Mouse (Mus musculus): ENCODE data around the gene Usp3.
A peak's percentile ranks its signal among the peaks of the same experiment; 100 is the strongest.

Usp3 gene

DNA sequence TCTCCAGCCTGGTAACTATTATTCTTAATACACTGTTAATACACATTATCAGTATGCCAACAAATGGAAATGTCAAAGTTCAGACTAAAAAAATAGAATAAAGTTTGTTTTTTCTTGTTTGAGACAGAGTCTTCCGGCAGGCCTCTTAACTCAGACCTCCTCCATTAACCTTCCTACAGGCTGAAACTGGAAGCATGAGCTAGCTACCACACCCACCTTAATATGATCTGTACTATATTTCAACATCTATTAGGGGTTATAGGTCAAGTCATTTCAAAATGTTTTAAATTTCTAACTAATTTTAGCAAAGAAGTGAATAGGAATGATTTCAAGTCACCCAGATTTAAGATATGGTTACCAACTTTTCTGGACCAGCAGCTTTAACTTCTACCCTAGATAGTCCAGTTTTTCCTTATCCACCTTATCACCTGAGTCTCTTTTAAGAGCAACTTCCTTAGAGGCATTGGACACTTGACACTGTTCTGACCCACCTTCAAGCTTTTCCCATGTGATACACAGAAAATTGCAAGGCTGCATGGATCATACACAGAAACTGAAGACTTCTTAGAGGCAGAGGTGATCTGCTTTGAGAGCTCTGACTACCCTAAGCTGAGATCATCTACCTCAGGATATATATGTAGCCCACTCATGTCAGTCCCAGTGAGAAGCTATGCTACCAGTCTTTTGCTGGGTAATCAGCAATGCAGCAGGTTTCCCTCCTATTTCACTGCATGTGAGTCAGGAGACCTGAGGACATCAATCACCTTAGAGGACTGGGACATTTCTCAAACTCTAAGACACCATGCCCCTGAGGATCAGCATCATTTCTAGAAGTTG, 17.7 kb downstream of the Usp3 start:
- no peak for DNase-seq (ENCODE audit: low read depth, low spot score)

DNA sequence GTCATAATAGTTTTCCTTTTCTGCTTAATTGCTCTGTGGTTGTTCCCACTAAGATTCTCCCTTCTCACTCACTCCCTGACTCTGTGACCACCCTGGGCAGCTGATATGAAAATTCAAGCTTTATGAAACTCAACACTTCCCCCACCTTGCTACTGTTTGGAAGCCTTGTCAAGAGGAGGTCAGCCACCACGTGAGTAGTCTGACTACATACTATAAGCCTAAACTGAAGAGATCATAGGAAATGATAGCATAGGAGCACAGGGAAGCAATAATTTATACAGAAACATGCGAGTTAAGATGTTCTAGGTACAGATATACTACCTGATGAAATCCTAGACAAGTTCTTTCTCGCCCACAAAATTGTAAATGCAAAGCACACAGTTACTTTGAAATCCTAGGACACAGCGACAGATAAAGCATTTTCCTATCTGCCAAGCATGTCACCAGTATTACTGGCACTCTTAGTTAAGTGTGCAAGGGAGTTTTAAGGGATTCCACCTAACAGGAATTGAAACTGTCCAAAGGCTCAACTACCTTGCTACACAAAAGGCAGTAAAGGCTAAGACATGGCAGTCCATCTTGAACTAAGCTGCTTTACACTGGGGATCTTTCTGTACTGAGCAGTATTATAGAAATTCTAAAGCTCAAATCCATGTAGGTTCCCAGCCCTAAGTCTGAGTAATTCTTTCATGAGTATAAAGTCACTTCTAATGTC, 20.8 kb downstream of the Usp3 start:
- no peak for DNase-seq (ENCODE audit: low read depth, low spot score)

DNA sequence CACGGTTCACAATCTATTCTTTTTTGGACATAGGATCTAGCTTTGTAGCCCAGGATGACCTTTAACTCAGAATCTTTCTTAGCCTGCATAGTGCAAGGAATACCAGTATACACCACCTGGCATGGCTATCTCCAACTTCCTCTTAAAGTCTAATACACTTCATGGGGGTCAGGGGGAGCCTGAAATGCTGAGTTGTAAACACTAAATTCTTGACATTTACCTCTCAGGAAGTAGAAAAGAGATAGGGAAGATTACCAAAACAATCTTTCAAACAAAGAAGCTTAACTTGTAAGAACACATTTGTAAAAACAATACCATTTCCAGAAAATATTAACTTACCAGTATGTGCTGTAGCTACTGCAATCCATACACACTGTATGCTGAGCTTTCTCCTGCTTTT, 30.7 kb downstream of the Usp3 start:
- DNase-seq (ENCODE audit: low read depth, low spot score) = no peak

DNA sequence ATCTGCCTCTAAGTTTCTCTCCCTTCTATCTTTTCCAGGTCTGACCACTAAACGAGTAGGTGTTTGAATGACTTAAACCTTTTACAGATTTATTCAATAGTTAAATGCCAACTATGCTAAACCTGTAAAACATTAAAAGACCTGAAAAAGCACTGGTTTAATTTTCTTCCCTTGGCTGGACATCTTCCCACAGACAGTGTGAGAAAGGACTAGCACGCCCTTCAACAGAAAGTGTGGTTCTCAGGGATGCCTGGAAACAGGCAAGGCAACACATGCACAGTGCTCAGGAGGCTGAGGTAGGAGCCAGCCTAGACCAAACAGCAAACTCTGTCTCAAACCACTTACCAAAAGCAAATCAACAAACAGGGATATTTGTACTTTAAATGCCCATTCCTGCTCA, 31.4 kb downstream of the Usp3 start:
- DNase-seq (ENCODE audit: low read depth, low spot score) = no peak

DNA sequence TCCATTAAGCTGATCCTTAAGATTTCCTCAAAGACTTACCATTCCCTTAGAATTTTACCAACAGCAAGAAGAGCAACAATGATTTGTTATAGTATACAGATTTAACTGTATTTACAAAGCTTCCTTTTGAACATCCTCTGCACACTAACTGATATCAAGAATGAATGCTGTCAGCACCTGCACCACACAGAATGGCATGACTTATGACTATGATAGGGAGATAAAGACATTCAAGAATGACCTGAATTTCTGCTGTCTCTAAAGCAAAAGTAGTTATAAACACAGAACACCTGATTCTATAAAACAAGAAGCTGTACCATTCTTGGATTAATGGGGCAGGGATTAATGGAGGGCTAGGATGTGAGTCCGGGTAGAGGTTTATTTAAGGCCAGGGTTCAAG, 32.2 kb downstream of the Usp3 start:
- no peak for DNase-seq (ENCODE audit: low read depth, low spot score)

DNA sequence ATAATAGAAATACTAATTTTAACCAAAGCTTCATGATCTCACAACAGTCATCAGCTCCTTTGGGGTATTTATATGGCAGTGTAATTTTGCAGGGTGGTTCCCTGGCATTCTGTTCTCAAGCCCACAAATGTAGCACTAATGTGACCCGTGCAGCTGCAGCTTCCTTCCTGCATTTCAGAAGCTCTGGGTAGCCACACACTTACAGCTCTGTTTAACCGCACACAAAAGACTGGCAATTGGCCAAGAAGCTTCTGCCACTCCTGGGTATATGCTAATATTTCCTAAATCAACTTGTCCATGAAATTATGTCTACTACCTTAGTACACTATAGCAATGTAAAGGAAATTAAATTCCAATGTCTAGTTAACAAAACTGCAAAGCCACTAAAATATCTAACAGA, 32.6 kb downstream of the Usp3 start:
- DNase-seq (ENCODE audit: low read depth, low spot score) = no peak

DNA sequence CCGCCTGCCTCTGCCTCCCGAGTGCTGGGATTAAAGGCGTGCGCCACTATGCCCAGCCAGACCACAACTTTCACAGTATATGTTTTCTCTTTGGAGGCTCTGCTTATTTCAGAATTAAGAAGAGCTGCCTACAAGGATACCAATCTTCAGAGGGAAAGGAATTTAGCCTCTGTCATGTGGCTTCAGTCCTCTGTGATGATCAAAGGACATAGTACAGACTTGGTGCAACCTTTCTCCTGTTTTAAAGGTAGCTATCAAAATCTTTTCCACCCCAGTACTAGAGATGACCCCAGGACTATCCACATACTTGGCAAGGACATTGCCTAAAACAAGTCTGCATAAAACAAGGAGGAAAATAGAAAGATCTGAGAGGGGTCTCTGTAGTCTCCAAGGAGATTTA, 34.0 kb downstream of the Usp3 start:
- DNase-seq (ENCODE audit: low read depth, low spot score) = no peak

DNA sequence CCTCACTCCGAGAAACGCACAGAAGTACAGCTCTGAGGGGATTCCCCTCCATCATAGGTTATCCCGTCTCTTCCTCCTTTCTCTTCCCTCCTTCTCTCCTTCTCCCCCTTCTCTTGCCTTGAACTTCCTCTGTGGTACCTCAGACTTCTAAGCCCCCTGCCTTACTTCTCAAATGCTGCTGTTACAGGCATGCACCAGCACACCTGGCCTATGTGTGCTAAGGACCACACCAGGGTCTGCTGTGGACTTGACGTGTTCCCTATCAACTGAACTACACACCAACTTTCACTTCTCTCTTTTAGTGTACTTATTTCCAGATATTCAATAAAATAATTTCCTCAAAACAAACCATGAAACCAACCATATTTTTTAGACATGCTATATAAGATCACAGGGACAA, 50.2 kb downstream of the Usp3 start:
- no peak for DNase-seq (ENCODE audit: low read depth, low spot score)

DNA sequence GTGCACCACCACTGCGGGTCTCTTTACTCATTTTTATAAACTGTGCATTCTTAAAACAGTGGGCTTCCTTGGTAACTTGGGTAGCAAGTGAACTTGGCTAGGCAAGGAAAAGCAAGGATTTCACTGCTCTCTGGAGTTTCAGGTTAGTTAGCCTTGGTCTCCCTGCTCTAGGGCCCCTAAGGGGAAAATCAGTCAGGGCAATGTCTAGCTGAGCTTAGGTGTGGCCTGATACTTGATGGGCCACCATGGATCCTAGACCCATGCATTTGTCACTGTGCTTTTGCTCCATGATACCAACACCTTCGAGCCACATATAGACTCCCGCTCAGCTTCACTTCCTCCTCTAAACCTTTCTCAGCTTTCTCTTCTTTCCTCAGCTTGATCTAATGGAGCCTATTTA, 71.3 kb downstream of the Usp3 start:
- no peak for DNase-seq (ENCODE audit: low read depth, low spot score)

DNA sequence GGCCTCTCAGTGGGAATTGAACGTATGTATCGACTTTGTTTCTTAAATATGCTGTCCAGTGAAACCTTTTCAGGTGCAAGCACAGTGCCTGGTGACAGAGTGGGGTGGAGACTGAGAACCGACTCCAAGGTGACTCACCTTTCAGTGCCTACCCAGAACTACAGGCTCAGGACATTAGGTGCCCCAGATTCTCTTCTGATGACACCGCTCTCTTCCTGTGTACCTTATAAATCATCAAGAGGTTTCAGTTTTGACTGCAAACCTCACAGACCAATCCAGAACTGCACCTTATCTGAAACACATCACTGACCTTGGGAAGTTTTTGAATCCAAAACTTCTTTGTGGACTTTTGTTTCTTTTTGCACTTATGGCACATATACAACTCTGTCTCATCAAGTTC, 72.6 kb downstream of the Usp3 start:
- no peak for DNase-seq (ENCODE audit: low read depth, low spot score)

DNA sequence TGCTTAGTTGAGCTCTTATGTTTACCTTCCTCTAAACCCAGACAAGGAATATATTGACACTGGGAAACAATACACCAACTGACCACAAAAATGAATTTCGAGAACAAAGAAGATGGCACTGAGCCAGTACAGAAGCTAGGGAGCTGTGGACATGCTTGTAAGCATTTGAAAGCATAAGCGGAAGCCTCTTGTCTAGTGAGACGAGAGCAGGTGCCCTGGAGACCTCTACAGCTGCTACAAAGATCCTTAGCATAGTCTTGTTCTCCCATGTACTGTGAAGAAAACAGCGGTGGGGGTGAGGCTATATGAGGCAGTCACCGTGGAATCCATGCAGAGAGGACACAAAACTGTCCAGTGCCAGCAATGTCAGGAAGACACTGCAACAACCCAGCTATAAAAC, 74.0 kb downstream of the Usp3 start:
- no peak for DNase-seq (ENCODE audit: low read depth, low spot score)

DNA sequence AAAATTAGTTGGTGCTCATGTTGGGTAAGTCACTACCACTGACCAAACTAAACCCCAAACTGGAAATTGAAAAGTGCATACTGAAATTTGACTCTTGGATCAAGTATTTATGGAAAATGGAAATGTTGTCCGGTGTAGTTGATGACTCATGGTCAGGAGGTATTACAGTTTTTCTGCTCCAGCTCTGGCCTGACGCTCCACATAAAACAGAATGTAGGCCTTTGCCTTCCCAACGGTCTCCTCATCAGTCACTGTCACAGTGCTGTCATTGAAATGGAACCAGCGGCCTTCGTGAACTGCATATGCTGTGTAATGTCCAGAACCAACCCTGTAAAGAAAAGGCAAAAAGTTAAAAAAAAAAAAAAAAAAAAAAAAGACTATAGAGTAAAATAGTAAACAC, 74.7 kb downstream of the Usp3 start:
- no peak for DNase-seq (ENCODE audit: low read depth, low spot score)

DNA sequence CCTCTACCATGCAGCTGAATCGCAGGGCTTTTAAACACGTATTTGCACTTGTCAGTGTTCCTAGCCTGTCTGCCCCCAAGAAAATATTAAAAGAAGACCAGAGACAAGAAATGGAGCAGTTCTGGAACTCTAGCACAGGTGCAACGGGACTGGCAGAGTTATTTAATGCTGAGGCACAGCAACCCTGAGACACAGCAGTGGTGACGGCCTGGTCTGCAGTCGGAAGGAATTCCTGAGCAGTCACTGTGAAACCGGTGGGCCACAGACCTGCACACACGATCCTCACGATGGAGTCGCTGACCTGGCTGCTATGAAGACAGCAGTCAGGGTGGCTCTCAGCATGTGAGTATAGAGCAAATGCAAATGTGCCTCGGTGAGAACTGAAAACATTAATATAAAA, 75.2 kb downstream of the Usp3 start:
- DNase-seq (ENCODE audit: low read depth, low spot score) = no peak

DNA sequence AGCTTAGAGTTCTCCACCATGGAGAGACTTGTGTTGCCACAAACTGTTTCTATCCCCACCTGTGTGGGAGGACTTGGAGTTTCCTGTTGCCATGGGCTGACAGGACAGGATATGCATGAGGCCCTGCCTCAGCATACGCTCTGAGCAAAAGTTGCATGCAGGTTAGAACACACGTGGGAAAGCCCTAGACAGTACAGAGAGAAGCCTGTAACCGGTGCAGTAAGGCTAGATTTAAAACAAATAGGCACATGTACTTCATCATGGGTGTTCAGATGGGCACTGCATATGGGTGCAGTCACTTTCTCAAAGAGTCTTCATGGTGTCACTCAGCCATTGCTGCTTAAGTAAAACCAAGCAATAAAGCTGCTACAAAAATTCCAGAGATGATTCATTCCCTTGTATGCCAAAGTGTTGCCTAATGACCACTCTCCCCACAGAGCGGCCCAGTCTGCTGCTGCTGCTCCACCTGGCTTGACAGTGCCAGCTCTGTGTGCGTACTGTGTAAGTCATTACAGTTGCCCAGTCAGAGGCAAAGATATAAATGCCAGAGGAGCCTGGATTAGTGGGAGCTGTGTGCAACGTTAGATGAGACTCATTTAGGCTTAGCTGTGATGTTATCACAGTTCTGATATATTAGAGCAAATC, 76.5 kb downstream of the Usp3 start:
- DNase-seq (ENCODE audit: low read depth, low spot score) = no peak

DNA sequence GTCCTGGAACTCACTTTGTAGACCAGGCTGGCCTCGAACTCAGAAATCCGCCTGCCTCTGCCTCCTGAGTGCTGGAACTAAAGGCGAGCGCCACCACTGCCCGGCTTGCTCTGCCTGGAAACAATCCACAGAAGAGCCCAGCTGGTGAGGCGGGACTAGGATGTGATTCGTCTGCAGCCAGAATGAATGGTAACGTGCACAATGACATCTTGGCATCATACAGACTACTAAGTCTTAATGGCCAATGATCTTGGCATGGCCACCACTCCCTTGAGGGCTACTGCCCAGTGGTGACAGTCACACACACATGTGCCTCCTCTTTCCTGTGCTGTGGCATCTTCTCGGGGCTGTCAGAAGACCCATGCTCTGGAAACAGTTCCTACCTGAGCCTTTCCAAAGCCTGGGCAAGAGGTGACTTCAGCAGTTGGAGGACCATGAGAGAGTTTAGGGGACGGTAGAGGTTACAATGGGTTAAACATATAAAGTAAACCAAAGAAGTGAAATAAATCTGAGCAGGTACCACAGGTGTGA, 77.2 kb downstream of the Usp3 start:
- DNase-seq (ENCODE audit: low read depth, low spot score) = no peak

DNA sequence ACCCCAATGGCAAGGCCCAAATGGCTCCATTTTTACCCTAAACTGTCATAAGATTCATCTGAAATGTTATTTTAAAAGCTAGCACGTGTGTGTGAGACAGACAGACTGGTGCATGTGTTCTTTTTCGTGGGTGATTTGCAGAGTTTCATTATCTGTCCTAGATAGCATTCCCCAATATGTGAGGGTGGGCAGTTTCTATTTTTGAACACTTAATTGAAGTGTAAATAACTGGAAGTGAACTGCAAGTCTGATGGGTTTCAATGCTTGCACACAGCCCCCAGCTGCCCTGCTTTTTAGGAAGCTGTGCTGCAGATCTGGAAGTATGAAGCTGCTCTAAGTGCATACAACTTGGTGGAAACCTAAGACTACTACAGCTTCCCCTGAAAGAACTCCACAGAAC, 77.8 kb downstream of the Usp3 start:
- DNase-seq (ENCODE audit: low read depth, low spot score) = no peak

DNA sequence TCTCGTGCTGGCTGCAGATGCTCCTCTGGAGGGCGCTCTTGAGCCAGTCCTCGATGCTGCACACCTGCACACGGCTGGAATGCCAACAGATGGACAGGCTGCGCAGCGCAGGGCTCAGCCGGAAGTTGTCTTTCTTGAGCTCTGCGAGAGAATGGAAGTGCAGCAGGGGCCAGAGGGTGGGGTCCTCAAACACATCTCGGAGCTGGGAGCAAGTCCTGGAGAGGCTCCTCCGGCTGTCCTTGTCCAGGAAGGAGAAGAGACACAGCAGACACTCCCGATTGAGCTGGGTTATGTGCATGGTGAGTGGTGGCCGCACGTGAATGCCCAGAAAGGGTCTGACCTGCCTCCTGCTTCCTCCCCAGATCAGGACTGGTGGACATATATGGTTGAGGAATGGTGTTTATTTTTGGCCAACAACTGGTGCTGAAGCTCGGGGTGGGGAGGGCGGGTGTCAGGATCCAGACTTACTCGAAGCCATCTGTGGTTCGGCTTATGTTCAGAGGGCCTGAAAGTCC, 78.6 kb downstream of the Usp3 start, which contains the start of gene Fbxl22:
Gene Fbxl22, minus strand, starts transcription at position 338 of the 515 bp plus-strand sequence.
- DNase-seq (ENCODE audit: low read depth, low spot score) = peak; percentile 93

DNA sequence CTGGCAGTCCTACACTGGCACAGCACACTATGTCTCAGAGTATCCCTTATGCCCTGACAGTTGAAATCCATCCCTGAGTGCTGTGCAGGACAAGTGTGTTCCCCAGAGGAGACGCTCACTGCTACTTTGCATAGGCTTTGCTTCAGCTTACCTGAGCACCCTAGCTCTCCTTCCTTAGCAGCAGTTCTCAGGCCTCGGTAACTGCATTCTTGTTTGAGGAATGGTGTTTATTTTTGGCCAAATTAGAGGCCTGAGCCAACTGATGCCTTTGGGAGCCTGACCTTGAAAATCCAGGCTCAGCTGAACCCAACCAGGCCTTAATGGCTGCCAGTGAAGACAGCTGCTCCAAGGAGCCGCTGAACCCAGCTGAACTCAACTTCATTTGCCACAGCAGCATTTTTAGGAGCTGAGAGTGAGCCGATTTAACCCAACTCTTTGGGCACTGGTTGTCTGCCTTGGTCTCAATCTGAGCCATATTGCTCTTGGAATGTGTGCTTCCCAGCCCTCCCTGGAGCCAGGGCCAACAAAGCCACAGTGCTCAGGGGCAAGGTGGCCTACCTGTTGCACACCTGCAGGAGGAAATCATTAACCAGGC, 79.2 kb downstream of the Usp3 start:
- DNase-seq (ENCODE audit: low read depth, low spot score) = no peak

DNA sequence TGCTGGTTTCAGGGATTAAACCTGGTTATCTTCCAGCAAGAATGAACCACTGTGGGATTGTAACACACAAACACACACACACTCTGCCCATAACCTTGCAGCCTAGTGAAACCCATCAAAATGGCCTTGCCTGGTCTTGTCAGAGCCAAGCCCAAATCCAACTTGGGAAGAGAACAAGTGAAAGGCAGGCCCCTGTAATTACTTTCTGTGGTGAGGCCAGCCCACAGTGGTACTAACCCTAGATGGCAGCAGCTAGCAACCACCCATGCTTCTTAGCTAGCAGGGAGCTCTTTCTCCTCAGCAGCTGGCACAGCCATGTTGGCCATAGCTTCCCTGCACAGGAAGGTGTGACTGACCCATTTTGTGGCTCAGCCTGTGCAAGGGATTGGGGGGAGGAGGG, 79.8 kb downstream of the Usp3 start:
- DNase-seq (ENCODE audit: low read depth, low spot score) = peak; percentile 6

DNA sequence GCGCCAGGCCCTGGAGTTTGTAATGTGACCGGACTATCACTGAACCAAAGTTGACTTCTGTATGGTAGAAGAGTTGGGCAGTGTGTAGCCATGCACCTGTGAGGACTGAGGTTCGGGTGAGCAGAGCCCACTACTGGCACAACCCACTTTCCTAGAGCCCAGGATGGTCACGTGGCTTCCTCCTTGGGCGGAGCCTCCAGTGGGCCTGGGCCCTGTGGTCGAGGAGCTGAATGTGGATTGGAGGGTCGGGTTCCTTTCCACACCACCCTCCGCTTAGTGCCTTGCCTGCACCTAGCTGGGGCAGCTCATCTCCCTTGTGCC, 80.6 kb downstream of the Usp3 start:
- DNase-seq (ENCODE audit: low read depth, low spot score) = peak; percentile 94

DNA sequence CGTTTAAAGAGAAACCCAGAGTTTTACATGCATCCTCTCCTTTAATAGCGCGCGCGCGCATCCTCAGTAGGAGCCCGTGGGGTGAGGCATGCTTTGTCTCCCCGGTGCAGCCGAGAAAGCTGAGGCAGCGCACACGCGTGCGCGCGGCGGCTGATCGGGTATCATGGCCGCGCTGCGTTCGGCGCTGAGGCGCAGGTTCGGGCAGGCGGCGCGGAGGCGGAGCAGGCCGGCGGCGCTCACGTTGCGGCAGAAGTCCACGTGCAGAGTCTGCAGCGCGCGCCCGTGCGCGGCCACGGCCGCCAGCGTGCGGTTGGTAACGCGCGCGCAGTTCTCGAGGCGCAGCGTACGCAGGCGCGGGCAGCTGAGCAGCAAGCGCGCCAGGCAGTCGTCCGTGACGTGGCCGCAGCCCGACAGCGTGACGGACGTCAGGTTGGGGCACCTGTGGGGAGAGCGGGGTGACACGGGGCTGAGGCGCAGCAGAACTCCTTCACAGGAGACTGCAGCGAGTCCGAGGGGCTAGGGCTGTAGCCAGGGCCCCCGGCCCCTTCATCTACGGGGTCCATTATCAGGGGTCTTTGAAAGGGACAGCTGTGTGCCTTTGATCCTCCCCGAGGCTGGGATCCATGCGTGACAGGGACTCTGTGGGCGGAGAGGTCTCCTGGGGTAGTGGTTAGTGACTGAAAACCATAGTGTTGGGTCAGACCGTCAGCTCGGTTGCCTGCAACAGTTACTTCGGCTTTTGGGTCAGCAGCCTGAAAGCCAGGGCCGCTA, 81.2 kb downstream of the Usp3 start:
- peak; percentile 92 for DNase-seq (ENCODE audit: low read depth, low spot score)
